Mouse (Mus musculus): ENCODE measurements around the gene Cd33. TPM values are rescaled to one million over a fixed set of nuclear protein-coding genes. Genes with fewer than 3 reads are reported as not detected.

The Cd33 gene
- total RNA-seq, 2 experiments from 2014 or later = 6.3 to 6.7 TPM

Other genes starting within 250 kb of the Cd33 start
- 10 to 100 TPM; 19.3 to 20.7 TPM for gene Zfp715, start 231.1 kb downstream of the Cd33 start, total RNA-seq (2021)
- under 1 TPM; 0.26 to 0.45 TPM for gene Siglecf, start 193.1 kb downstream of the Cd33 start, total RNA-seq (2021)
- under 1 TPM; 0.09 to 0.14 TPM for gene Siglecg, start 136.2 kb downstream of the Cd33 start, total RNA-seq (2021)
- not detected for gene Lim2, start 116.8 kb downstream of the Cd33 start, total RNA-seq (2021)
- gene Nkg7, start 107.4 kb downstream of the Cd33 start, total RNA-seq (2021) = not detected
- not detected for gene Cldnd2, start 103.6 kb downstream of the Cd33 start, total RNA-seq (2021)
- gene Etfb, start 100.3 kb downstream of the Cd33 start, total RNA-seq (2021) = 10 to 100 TPM; 52.2 to 55.8 TPM
- gene Gm45233, start 100.3 kb downstream of the Cd33 start, total RNA-seq (2021) = 1 to 10 TPM in 1 of 2 experiments, under 1 TPM in 1; 0.79 to 1.4 TPM
- gene Vsig10l, start 81.3 kb downstream of the Cd33 start, total RNA-seq (2021) = 1 to 10 TPM; 4.4 TPM
- 10 to 100 TPM; 46.4 to 47.7 TPM for gene Iglon5, start 54.4 kb downstream of the Cd33 start, total RNA-seq (2021)
- gene 4931406B18Rik, start 38.5 kb downstream of the Cd33 start, total RNA-seq (2021) = not detected
- 1 to 10 TPM; 5.1 to 5.8 TPM for gene Zfp658, start 17.8 kb upstream of the Cd33 start, total RNA-seq (2021)
- 10 to 100 TPM; 17.1 to 26.4 TPM for gene Zfp719, start 35.2 kb upstream of the Cd33 start, total RNA-seq (2021)
- gene Zfp819, start 62.7 kb upstream of the Cd33 start, total RNA-seq (2021) = not detected
- under 1 TPM in 1 of 2 experiments, not detected in 1; 0.18 TPM for gene Ceacam18, start 90.3 kb upstream of the Cd33 start, total RNA-seq (2021)
- 1 to 10 TPM; 1.1 TPM for gene Siglece, start 115.7 kb upstream of the Cd33 start, total RNA-seq (2021)
- gene Ctu1, start 127.6 kb upstream of the Cd33 start, total RNA-seq (2021) = 10 to 100 TPM; 12.4 TPM
- gene Klk14, start 146.0 kb upstream of the Cd33 start, total RNA-seq (2021) = not detected
- not detected for gene Klk13, start 168.1 kb upstream of the Cd33 start, total RNA-seq (2021)
- gene Klk12, start 224.5 kb upstream of the Cd33 start, total RNA-seq (2021) = not detected
- not detected for gene Klk11, start 230.2 kb upstream of the Cd33 start, total RNA-seq (2021)
- not detected for gene Klk10, start 236.6 kb upstream of the Cd33 start, total RNA-seq (2021)
- gene Klk9, start 247.5 kb upstream of the Cd33 start, total RNA-seq (2021) = not detected